Mouse (Mus musculus) liver, adult 2 months (tissue): Measurements from ENCODE around the gene Dclk2. TPM values are rescaled to one million over a fixed set of nuclear protein-coding genes. Genes with fewer than 3 reads are reported as not detected.

Experiments used
- DNase-seq: peaks from one replicate; pipeline ENCODE4 v3.0.0-alpha.2; 2011; ENCODE audit warnings: low read depth, low spot score; ENCODE audit errors: extremely low read depth
- H3K27ac ChIP-seq: fragments of 200-500 bp; replicated peaks from 2 replicates; pipeline ENCODE4 v1.5.1; 2012; ENCODE audit warnings: low read depth, mild to moderate bottlenecking, control low read depth, inconsistent platforms, low read length; ENCODE audit not compliant: insufficient read depth
- H3K27me3 ChIP-seq: fragments of 200-500 bp; 2 replicates; pipeline ENCODE4 v1.6.1; 2012; ENCODE audit warnings: mild to moderate bottlenecking, moderate library complexity, low read length, inconsistent platforms; ENCODE audit not compliant: control insufficient read depth, insufficient read depth
- H3K36me3 ChIP-seq: fragments of 200-500 bp; 2 replicates; pipeline ENCODE4 v1.6.1; 2012; ENCODE audit warnings: low read length, inconsistent platforms; ENCODE audit not compliant: control insufficient read depth, insufficient read depth
- H3K4me1 ChIP-seq: fragments of 200-500 bp; 2 replicates; pipeline ENCODE4 v1.6.1; 2011; ENCODE audit warnings: low read length; ENCODE audit not compliant: control insufficient read depth, insufficient read depth
- H3K4me3 ChIP-seq: fragments of 200-500 bp; 2 replicates; pipeline ENCODE4 v1.5.1; 2011; ENCODE audit warnings: low read depth, mild to moderate bottlenecking, control low read depth, low read length, moderate library complexity; ENCODE audit not compliant: insufficient read depth
- H3K79me2 ChIP-seq: fragments of 200-500 bp; 2 replicates; pipeline ENCODE4 v1.6.1; 2012; ENCODE audit warnings: inconsistent platforms, mild to moderate bottlenecking, low read length, moderate library complexity; ENCODE audit not compliant: control insufficient read depth, insufficient read depth
- H3K9ac ChIP-seq: fragments of 200-500 bp; 2 replicates; pipeline ENCODE4 v1.6.1; 2012; ENCODE audit warnings: low read depth, mild to moderate bottlenecking, control low read depth, inconsistent platforms, low read length
- CTCF ChIP-seq: fragments of 200-500 bp; IDR thresholded peaks from 2 replicates; pipeline ENCODE4 v1.5.1; 2011; ENCODE audit warnings: low read depth, low read length, control low read depth
- POLR2A ChIP-seq: fragments of 200-500 bp; IDR thresholded peaks from 2 replicates; pipeline ENCODE4 v1.6.1; 2011; ENCODE audit warnings: low read length, control low read depth; ENCODE audit not compliant: insufficient read depth; ENCODE audit errors: extremely low read depth
- WGBS: fragments of 180-500 bp; shearing (Covaris S2); methylation state at CpG from one replicate; pipeline ENCODE4 v1.1.7; 2018; 5-methylcytosine and 5-hydroxymethylcytosine counted together
- polyA plus RNA-seq: library from polyadenylated mRNA; depleted of rRNA; stranded (reverse); fragments of >200 nt; gene quantifications from 2 replicates; pipeline ENCODE4 v1.2.3, GENCODE M21; 2012
- total RNA-seq: library from RNA; depleted of rRNA; stranded (reverse); fragments of >200 nt; gene quantifications from 2 replicates; pipeline ENCODE4 v1.2.3, GENCODE M21; 2014

The Dclk2 gene
- total and polyA plus RNA-seq, 2 experiments: 0.28 to 0.87 TPM

DNA sequence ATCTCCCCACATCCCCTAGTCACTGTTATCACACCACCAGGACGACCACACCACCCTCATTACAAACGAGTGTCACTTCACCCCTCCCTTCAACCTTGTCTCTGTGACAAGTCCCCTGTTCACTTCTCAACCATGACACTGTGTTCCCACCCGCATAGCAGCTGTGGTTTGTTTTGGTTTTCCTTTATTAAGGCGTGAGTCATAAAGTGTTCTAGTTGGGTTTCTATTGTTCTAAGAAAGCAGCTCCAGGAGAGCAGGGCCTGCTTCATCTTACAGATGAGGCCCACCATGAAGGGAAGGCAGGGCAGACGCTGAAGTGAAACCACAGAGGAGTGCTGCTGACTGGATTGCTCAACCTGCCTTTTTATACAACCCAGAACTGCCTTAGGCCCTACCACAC lies 83.3 kb downstream of the Dclk2 start:
- 68% methylated on average over 5 of the region's 5 CpGs for WGBS
- DNase-seq: no peak
- no peaks in the 10 kb centered on the region for H3K4me1 ChIP-seq
- H3K36me3 ChIP-seq: no peaks in the 10 kb centered on the region
- H3K79me2 ChIP-seq: no peaks in the 10 kb centered on the region
- H3K27me3 ChIP-seq: no peaks in the 10 kb centered on the region
- H3K9ac ChIP-seq: no peak overlapping the region
- no peak overlapping the region for H3K4me3 ChIP-seq
- TF ChIP-seq CTCF (no peak), POLR2A (no peak)
- H3K27ac ChIP-seq: no peak overlapping the region

DNA sequence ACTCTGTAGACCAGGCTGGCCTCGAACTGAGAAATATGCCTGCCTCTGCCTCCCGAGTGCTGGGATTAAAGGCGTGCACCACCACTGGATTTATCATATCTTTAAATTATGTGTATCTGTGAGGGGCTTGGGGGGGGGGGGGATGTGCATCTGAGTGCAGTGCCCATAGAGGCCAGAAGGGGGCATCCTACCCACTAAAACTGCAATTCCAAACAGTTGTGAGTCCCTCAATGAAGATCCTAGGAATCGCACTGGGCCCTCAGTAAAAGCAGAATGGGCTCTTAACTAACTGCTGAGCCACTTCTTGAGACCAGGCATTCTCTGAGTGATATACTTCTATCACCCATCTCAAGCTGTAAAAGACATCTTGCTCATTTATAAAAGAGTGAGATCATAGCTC lies 85.5 kb downstream of the Dclk2 start:
- TF ChIP-seq POLR2A: no peak
- no peak for TF ChIP-seq CTCF
- Histone ChIP-seq H3K9ac (no peak overlapping the region), H3K4me3 (no peak overlapping the region), H3K4me1 (no peaks in the 10 kb centered on the region), H3K36me3 (no peaks in the 10 kb centered on the region), H3K27ac (no peak overlapping the region), H3K79me2 (no peaks in the 10 kb centered on the region), H3K27me3 (no peaks in the 10 kb centered on the region)
- no peak for DNase-seq
- 96% methylated on average over 4 of the region's 4 CpGs for WGBS

DNA sequence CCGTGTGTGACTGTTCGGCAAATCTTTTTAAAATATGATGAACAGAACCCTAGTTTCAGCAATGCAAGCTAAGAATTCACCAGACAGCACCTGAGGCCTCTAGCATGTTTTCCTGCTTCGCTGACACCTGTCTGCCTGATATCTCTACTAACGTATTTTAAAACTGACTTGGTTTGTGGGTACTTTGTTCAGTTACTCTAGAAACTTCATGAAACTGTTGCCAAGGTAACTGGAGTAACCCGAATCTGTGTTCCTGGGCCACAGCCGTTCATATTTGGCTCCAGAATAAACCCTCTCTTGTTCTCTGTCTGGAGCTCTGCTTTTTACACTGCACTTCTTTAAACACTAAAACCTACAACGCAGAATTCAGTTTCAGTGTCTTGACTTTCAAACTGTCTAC lies 86.3 kb downstream of the Dclk2 start:
- WGBS: 89% methylated on average over 7 of the region's 7 CpGs
- H3K27me3 ChIP-seq: no peaks in the 10 kb centered on the region

DNA sequence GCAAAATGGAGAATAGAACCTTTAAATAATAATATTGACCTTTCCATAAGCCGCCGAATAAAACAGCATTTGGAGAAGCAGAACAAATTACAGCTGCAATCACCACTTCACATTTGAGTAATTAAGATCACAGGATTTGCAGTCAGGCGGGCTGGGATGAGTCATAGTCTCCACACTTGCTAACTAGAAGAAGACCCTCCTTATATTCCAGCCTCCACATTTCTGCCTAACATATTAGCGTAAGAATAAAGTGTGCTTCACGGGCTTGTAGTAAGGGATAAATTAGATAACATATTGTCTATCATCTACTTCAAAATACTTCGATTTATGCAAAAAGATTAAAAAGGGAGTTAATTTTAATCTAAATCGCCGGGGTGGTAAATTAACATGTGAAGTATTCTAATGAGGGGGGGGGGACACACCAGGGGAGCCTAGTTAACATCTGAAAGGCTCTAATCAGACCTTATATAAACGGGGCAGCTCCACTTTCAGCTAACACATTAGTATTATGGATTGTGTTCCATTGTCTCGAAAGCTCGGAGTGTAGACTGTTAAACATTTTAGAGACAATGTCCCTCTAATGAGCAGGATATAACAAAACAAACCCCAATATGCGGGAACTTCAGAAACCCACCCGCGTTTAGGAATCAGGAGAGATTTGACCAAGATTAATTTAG lies 87.9 kb downstream of the Dclk2 start:
- no peak for DNase-seq
- no peaks in the 10 kb centered on the region for H3K4me1 ChIP-seq
- no peak for TF ChIP-seq POLR2A
- no peak for TF ChIP-seq CTCF
- no peak overlapping the region for H3K27ac ChIP-seq
- WGBS: 70% methylated on average over 14 of the region's 14 CpGs
- H3K79me2 ChIP-seq: no peaks in the 10 kb centered on the region
- H3K9ac ChIP-seq: no peak overlapping the region
- no peak overlapping the region for H3K4me3 ChIP-seq
- no peaks in the 10 kb centered on the region for H3K27me3 ChIP-seq
- H3K36me3 ChIP-seq: no peaks in the 10 kb centered on the region

More for the DNA sequence above, 86.3 kb downstream of the Dclk2 start:
- H3K4me3 ChIP-seq: no peak overlapping the region
- TF ChIP-seq POLR2A (no peak), CTCF (no peak)
- no peak for DNase-seq
- H3K9ac ChIP-seq: no peak overlapping the region
- no peak overlapping the region for H3K27ac ChIP-seq
- no peaks in the 10 kb centered on the region for H3K4me1 ChIP-seq
- no peaks in the 10 kb centered on the region for H3K36me3 ChIP-seq
- H3K79me2 ChIP-seq: no peaks in the 10 kb centered on the region

DNA sequence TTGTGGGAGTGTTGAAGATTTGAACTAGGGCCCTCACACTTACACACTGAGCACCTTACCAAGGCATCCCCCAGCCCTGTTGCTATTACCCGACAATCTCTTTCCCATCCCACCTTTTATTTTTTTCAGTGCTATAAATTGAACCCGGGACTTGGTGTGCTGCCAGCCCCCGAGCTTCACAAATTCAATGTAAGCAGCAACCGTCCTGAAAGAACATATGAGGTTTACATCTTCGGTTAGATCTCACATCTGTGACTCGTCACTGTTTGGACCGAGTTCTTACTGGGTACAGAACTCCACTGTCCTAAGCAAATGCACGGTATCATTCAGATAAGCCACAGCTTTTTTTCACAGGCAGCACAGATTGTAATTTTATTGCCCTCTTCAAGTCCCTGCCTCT lies 88.5 kb downstream of the Dclk2 start:
- H3K4me1 ChIP-seq: no peaks in the 10 kb centered on the region
- no peaks in the 10 kb centered on the region for H3K79me2 ChIP-seq
- H3K4me3 ChIP-seq: no peak overlapping the region
- DNase-seq: no peak
- H3K27ac ChIP-seq: no peak overlapping the region
- TF ChIP-seq CTCF (no peak), POLR2A (no peak)
- H3K9ac ChIP-seq: no peak overlapping the region
- H3K36me3 ChIP-seq: no peaks in the 10 kb centered on the region
- WGBS: 82% methylated on average over 8 of the region's 8 CpGs
- H3K27me3 ChIP-seq: no peaks in the 10 kb centered on the region

DNA sequence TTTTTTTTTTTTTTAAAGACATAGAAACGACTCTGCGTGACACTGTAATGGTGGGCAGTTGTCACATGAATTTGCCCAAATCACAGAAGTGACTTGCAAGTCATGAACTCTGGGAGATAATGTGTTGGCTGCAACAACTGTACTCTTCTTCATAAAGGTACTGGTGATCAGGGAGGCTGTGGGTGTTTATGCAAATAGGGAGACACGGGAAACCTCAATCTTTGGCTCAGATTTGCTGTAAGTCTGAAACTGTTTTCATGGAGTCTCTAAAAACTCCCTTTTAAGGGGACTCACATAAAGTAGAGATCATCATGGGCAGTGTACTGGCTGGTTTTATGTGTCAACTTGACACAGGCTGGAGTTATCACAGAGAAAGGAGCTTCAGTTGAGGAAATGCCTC lies 93.1 kb downstream of the Dclk2 start:
- 87% methylated on average over 3 of the region's 3 CpGs for WGBS
- no peak overlapping the region for H3K9ac ChIP-seq
- no peaks in the 10 kb centered on the region for H3K79me2 ChIP-seq
- H3K4me1 ChIP-seq: no peaks in the 10 kb centered on the region
- no peaks in the 10 kb centered on the region for H3K27me3 ChIP-seq
- no peak overlapping the region for H3K27ac ChIP-seq
- TF ChIP-seq POLR2A: no peak
- TF ChIP-seq CTCF: no peak
- H3K36me3 ChIP-seq: no peaks in the 10 kb centered on the region
- DNase-seq: no peak
- H3K4me3 ChIP-seq: no peak overlapping the region
